Mouse (Mus musculus) frontal cortex, adult 2 months (tissue): ENCODE results near the gene Dpm3. TPM values are rescaled to one million over a fixed set of nuclear protein-coding genes. Genes with fewer than 3 reads are reported as not detected.

Source experiments
- DNase-seq, 2 experiments: peaks; one replicate each; pipeline ENCODE4 v3.0.0; 2022; ENCODE audit warnings: low spot score in 1 of 2; ENCODE audit errors: extremely low spot score in 1 of 2
- polyA plus RNA-seq: library from polyadenylated mRNA; depleted of rRNA; stranded (reverse); fragments of >200 nt; gene quantifications from 2 replicates; pipeline ENCODE4 v1.2.3, GENCODE M21; 2012

The Dpm3 gene
- polyA plus RNA-seq, 1 experiment: 131 TPM

DNA sequence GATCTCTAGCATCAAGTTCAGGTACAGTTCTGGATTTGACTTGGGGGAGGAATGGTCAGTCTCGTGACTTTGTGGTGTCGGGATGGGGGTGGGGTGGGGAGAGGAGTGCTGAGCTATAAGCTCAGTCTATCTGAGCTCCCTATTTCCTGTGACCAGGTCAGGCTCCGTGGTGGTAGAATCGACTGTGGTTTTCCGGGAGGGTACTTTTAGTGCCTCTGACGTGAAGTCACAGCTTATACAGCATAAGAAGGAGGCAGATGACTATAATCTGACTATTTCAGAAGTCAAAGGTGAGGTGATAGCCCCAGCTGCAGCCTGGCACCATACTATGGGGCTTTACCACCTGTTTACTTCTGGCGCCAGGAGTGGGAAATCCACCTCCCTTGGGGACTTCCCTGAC lies 27.8 kb upstream of the Dpm3 start:
- no peak for DNase-seq

- DNase-seq: no peak
Observed at GRCm38 (mm10) chr3:89231772-89232275, 27.3 kb upstream of the Dpm3 start.

DNA sequence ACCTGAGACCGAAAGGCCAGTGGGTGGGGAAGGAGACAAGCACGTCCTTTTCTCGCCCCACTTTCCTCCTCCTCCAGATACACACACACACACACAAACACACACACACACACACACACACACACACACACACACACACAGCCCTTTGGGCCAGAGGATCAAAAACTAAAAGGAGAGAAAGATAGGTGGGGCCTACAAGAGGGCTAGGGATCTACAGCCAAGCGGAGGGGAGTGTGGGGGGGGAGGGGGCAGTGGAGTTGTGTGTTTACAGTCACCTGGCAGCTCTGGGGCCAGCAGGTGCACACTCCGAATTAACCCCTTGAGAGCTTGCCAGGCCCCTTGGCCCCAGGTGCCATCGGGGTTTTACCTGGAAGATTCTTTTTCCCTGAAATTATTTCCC lies 26.5 kb upstream of the Dpm3 start:
- no peak for DNase-seq

DNA sequence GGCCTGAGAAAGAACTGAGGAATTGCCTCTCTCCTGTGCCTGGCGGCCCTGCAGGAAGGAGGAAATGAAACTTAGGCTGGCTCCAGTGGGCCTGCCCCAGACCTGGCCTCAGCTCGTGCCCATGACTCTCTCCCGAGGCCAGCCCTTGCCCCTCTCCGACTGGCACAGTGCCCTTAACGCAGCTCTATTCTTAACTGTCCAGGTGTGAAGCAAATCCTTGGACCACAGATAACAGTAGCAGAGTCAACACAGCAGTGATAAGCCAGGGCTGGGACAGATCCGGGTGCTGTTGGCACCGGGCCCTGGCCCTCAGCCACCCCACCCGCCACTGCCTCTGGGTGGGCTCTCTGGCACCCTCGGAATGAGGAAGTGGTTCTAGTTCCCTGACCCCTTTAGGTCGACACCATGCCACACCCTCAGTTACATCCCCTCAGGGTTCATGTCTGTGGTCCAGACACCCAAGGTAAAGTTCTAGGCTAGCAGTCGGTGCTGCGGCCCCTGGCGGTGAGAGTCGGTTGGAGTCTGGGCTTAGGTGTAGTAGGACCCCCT lies 25.5 kb upstream of the Dpm3 start:
- DNase-seq: no peak

DNA sequence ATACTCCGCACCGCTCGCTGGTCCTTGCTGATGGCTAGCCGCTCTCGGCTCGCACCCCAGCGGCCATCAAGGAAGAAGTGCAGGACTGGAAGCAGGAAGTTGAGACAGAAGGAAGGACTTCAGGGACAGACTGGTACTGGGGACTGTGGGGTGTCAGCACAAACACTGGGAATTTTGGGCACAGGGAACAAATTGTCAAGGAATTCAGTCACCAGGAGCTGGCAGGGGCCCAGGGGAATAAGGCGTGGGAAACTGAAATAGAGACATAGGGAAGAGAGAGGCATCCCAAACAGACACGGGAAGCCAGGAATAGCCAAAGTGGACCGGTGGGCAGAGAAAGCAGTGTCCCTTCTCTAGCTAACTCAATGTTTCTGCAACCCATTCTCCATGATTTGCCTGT lies 22.6 kb upstream of the Dpm3 start:
- DNase-seq: peak in 1 of 2 experiments; percentile 57

DNA sequence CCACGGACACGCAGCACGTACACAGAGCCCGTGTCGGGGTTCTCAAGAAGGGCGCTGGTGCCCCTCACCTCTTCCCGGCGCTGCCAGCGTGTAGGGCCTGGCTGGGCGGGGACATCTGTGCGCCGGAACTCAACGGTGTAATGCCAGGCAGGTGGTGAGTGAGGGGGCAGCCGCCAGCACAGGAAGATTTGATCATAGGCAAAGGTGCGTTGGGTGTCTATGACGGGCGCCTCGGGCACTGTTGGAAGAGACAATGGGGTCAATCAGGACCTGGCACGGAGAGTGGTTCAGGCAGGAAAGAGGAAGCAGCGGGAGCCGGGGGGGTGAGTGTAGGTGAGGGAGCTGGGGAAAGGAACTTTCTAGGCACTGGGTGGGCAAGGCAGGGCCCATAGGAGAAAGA lies 21.5 kb upstream of the Dpm3 start:
- DNase-seq: no peak

- no peak for DNase-seq
Observed at GRCm38 (mm10) chr3:89238494-89238893, 20.7 kb upstream of the Dpm3 start.

- peak in 1 of 2 experiments; percentile 79 for DNase-seq
Observed at GRCm38 (mm10) chr3:89242331-89242895, 16.7 kb upstream of the Dpm3 start.

DNA sequence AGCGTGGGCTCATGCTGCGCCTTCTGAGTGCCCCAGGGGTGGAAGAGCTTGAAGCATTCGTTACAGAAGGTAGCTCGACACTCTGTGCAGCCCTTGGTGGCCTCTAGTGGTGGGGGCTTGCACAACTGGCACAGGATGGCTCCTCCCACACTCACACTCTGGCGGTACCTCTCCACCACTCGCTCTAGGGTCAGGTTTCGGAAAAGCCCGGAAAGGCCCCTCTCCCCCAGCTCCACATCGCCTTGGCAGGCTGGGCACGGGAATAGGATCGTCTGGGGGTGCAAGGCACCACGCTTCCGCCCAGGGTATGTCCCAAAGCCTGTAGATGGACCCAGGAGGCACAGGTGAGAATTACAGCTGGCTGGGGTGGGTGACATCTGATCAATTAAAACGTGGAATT lies 15.5 kb upstream of the Dpm3 start:
- no peak for DNase-seq

GRCm38 (mm10) chr3:89244158-89244981 lies 14.8 kb upstream of the Dpm3 start:
- DNase-seq: no peak

- DNase-seq: peak in 1 of 2 experiments; percentile 75
Observed at GRCm38 (mm10) chr3:89244982-89245687, 14.0 kb upstream of the Dpm3 start.

GRCm38 (mm10) chr3:89245688-89246171 lies 13.4 kb upstream of the Dpm3 start, which contains the start of gene Krtcap2:
Gene Krtcap2 (plus strand): TSS chr3:89245966.
- DNase-seq: peak; percentile 62 to 82

GRCm38 (mm10) chr3:89246261-89247100 lies 12.7 kb upstream of the Dpm3 start, which contains the start of gene Trim46:
Gene Trim46 (minus strand): TSS chr3:89246309.
- peak; percentile 88 to 93 for DNase-seq

DNA sequence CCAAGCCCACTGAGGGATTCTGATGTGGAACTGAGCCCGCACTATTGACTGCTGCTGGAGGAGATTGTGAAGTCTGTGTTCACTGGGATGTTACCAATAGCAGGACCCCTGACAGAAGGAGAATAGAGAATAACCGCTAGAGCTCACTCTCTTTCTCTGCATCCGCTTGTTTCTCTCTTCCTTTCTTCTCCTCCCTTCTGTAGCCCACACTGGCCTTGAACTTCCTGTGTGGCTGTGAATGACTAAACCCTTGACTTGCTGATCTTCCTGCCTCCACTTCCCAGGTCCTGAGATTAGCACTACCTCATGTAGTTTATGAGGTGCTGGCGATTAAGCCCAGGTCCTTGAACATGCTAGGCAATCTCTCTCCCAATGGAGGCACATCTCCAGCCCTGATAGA lies 11.7 kb upstream of the Dpm3 start:
- DNase-seq: no peak

DNA sequence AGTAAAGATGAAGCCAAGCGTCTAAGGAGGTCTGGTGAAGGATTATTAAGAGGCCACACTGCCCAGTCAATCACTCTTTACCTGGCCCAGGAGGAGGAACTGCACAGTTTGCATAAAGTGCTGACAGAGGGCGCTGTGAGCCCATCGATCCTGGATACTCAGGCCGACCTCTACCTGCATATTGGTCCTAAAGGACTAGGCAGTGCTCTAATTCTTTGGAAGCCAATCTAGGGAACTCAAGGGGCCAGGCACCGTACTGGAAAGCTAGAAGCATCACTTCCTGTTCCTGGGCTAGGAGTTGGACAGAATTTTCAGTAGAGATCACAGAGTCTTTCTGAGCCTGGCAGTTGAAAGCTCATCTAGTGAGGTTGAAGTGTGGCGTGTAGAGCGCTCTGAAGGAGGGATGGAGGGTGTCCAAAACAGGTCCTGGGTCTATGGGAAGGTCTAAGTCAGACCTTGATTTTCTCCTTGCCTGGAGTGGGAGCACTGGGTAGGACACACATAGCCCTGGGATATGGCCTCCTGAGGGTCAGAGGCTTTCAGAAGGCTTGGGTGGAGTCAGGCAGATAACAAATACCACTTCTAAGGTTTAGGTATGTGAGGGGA lies 8.6 kb upstream of the Dpm3 start:
- peak in 1 of 2 experiments; percentile 71 for DNase-seq

DNA sequence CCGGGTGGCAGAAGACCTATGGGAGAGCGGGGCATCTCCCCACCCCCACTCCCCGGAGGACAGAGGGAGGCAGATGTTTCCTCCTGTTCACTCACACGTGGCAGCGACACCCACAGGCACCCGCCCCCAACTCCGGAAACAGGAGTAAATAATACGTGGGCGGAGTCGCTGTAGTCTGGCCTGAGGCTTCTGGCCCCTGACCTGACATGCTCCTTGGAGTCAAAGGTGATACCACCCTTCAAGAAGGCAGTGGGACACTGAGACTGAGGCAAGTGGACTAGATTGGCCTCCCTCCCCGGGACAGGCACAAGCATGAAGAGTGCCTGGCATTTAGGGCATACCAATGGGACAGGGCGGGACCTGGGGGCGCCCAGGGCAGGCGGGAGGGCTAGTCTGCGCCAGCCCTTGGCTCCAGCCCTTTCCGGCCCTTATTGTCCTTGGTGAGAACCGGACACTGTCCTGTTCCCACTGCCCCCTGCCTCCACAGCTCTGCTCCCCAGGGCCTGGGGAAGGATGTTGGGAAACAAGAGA lies 7.7 kb upstream of the Dpm3 start:
- no peak for DNase-seq

DNA sequence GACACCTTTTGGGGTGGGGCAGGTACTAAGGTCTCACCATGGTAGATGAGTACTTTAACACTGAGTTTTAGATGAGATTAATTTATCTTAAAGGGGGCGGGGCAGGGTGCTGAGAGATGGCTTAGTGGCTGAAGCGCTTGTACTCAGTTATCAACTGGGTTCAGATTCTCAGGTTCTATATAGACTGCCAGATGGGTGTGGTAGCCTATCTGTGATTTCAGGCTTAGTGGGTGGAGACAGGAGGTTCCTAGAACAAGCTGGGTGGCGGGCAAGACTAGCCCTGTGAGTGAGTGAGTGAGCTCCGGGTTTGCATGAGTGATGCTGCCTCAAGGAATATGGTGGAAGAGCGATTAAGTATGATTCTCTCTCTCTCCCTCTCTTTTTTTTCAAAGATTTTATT lies 4.2 kb upstream of the Dpm3 start:
- no peak for DNase-seq

GRCm38 (mm10) chr3:89256177-89256576 lies 3.0 kb upstream of the Dpm3 start:
- no peak for DNase-seq

DNA sequence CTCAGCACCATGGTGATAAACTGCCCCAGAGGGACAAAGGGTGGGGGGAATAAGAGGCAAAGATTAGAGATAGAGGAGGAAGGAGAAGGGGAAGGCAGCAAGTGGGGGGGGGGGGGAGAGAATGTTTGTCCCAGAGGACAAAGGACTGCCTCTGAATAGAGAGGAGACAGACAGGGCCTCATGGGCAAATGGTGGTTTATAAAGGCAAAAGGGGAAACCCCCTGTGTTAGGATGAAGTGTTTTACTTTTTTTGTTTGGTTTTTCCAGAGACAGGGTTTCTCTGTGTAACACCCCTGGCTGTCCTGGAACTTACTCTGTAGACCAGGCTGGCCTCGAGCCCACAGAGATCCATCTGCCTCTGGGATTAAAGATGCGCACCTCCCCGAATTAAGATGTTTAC lies 1.1 kb downstream of the Dpm3 start:
- DNase-seq: no peak
